Mouse (Mus musculus) forebrain, embryonic 12.5 days (tissue): ENCODE results near the gene Ear6. TPM values are rescaled to one million over a fixed set of nuclear protein-coding genes. Genes with fewer than 3 reads are reported as not detected.

Experiments
- ATAC-seq: fragments of 200-750 bp; cut with Nextera tagmentation; 2 replicates; pipeline ENCODE4 v1.8.0; 2017; ENCODE audit warnings: moderate TSS enrichment; ENCODE audit not compliant: low FRiP score
- H3K27ac ChIP-seq: fragments of 300-500 bp; sonication (generic); 2 replicates; pipeline ENCODE4 v1.5.1; 2016; ENCODE audit warnings: mild to moderate bottlenecking
- H3K27me3 ChIP-seq: fragments of 300-500 bp; sonication (generic); 2 replicates; pipeline ENCODE4 v1.6.1; 2016; ENCODE audit warnings: mild to moderate bottlenecking
- H3K36me3 ChIP-seq: fragments of 300-500 bp; sonication (generic); replicated peaks from 2 replicates; pipeline ENCODE4 v1.6.1; 2016; ENCODE audit warnings: mild to moderate bottlenecking
- H3K4me1 ChIP-seq: fragments of 300-500 bp; sonication (generic); 2 replicates; pipeline ENCODE4 v1.6.1; 2016
- H3K4me2 ChIP-seq: fragments of 300-500 bp; sonication (generic); 2 replicates; pipeline ENCODE4 v1.6.1; 2016; ENCODE audit warnings: mild to moderate bottlenecking, moderate library complexity
- H3K4me3 ChIP-seq: fragments of 300-500 bp; sonication (generic); replicated peaks from 2 replicates; pipeline ENCODE4 v1.5.1; 2016; ENCODE audit warnings: mild to moderate bottlenecking
- H3K9ac ChIP-seq: fragments of 300-500 bp; sonication (generic); 2 replicates; pipeline ENCODE4 v1.6.1; 2016; ENCODE audit warnings: mild to moderate bottlenecking
- H3K9me3 ChIP-seq: fragments of 300-500 bp; sonication (generic); 2 replicates; pipeline ENCODE4 v1.6.1; 2016
- WGBS: fragments of 180-500 bp; shearing (Covaris S2); methylation state at CpG from one replicate; pipeline ENCODE4 v1.1.7; 2016; 5-methylcytosine and 5-hydroxymethylcytosine counted together
- microRNA-seq: library from miRNA; unstranded; fragments of <30 nt; microRNA quantifications from one replicate; pipeline ENCODE4, GENCODE M21; 2017
- polyA plus RNA-seq: library from polyadenylated mRNA; unstranded; fragments of >200 nt; fragmentation: Nextera tagmentation; extraction: Ambion mirVana; gene quantifications from 2 replicates; pipeline ENCODE4 v1.2.1, GENCODE M21; 2016

Ear6 gene
- polyA plus RNA-seq, 1 experiment from 2014 or later, result not detected

GRCm38 (mm10) chr14:51896539-51897170 lies 43.2 kb downstream of the Ear6 start:
- H3K4me1 ChIP-seq, result no peaks in the 10 kb centered on the region
- peaks cover 23% of the 10 kb centered on the region for H3K36me3 ChIP-seq
- H3K9me3 ChIP-seq, result no peaks in the 10 kb centered on the region
- 79% methylated on average over 8 of the region's 8 CpGs for WGBS
- no peak overlapping the region for H3K4me2 ChIP-seq
- H3K27me3 ChIP-seq, result no peaks in the 10 kb centered on the region
- H3K4me3 ChIP-seq, result no peak overlapping the region
- no peak overlapping the region for H3K9ac ChIP-seq
- H3K27ac ChIP-seq, result no peak overlapping the region
- ATAC-seq, result no peak

DNA sequence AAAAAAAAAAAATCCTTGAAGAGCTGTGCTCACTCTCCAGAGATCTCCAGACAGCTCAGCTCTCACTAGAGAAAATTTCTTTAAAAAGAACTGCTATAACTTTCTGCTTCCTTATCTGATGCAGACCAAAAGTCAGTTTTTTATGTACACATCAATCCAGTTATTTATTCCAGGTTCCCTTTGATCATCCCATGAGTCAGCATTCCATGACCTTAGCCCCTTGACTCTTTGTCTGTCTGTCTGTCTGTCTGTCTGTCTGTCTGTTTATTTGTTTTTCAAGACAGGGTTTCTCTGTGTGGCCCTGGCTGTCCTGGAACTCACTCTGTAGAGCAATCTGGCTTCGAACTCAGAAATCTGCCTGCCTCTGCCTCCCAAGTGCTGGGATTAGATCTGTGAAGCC lies 45.9 kb downstream of the Ear6 start:
- ATAC-seq, result no peak
- Histone ChIP-seq H3K9ac (no peak overlapping the region), H3K36me3 (peaks cover 11% of the 10 kb centered on the region), H3K4me2 (no peak overlapping the region), H3K27me3 (no peaks in the 10 kb centered on the region), H3K4me1 (no peaks in the 10 kb centered on the region), H3K9me3 (no peaks in the 10 kb centered on the region), H3K27ac (no peak overlapping the region), H3K4me3 (no peak overlapping the region)
- WGBS, result 97% methylated on average over 1 of the region's 1 CpGs

DNA sequence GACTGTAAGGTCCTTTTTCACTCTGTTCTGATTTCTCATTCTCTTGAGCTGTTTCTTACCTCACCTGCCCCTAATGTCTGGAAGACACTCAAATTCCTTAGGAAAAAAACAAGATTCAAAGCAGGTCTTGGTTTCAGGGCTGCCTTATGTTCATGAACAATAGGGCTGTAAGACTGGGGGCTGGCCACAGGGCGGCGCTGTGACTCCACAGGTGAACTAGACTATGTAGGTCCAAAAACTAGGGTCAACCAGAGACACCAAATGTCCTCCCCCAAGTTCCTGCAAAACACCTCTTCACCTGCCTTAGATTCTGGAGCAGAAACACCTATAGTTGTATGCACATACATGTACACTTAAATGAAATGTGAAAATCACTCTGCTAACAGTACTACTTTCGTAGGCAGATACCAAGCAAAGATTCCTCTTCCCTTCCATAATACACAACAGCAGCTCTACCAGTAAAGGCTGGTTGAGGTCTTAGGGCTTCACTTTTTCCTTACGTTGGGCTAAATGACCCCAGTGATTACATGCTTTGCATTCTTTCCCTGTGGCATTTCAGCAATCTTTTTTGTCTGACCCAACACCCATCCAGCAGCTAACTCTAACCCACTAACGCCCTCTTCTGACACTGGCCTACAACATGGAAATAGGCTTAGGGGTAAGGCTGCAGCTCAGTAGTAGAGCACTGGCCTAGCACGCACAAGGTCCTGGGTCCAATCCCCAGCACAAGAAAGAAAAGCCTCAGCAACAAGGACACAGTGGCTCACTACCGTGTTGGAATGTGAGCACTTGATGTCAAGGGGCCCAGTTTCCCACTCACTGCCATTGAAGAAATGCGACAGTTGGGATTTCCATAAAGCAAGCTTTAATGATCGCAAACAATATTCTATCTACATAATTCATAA lies 49.6 kb downstream of the Ear6 start:
- no peaks in the 10 kb centered on the region for H3K4me1 ChIP-seq
- H3K27me3 ChIP-seq, result no peaks in the 10 kb centered on the region
- no peak overlapping the region for H3K9ac ChIP-seq
- H3K4me2 ChIP-seq, result no peak overlapping the region
- 63% methylated on average over 9 of the region's 9 CpGs for WGBS
- peak; percentile 66; the same call in 1 of the 2 replicates for ATAC-seq
- no peak overlapping the region for H3K27ac ChIP-seq
- no peak overlapping the region for H3K4me3 ChIP-seq
- H3K36me3 ChIP-seq, result no peaks in the 10 kb centered on the region
- H3K9me3 ChIP-seq, result no peaks in the 10 kb centered on the region

- ATAC-seq, result no peak
- WGBS, result 89% methylated on average over 9 of the region's 9 CpGs
- Histone ChIP-seq H3K4me1 (no peaks in the 10 kb centered on the region), H3K9ac (no peak overlapping the region), H3K36me3 (no peaks in the 10 kb centered on the region), H3K27ac (no peak overlapping the region), H3K4me3 (no peak overlapping the region), H3K27me3 (no peaks in the 10 kb centered on the region), H3K4me2 (no peak overlapping the region), H3K9me3 (no peaks in the 10 kb centered on the region)
Measured at GRCm38 (mm10) chr14:51903782-51904181, 50.3 kb downstream of the Ear6 start.

Small RNA genes lying within 50 kb of the gene (microRNA-seq; reads per million reads assigned to microRNA genes)
- not detected for gene Gm27375

Other genes with a start within 250 kb of the Ear6 start
- gene Gm17078, start 242.4 kb upstream of the Ear6 start, polyA plus RNA-seq, result not detected in 2 replicates
- gene Gm4181, start 218.0 kb upstream of the Ear6 start, polyA plus RNA-seq, result not detected in 2 replicates
- gene Gm17079, start 158.2 kb upstream of the Ear6 start, polyA plus RNA-seq, result not detected in 2 replicates
- not detected in 2 replicates for gene Gm5800, start 136.5 kb upstream of the Ear6 start, polyA plus RNA-seq
- gene Ang4, start 80.1 kb upstream of the Ear6 start, polyA plus RNA-seq, result not detected in 2 replicates
- gene AY358078, start 53.7 kb upstream of the Ear6 start, polyA plus RNA-seq, result not detected in 2 replicates
- gene Mettl17, start 31.1 kb downstream of the Ear6 start, polyA plus RNA-seq, result 58.2 and 66.0 TPM in 2 replicates
- 1.3 and 1.7 TPM in 2 replicates for gene Slc39a2, start 39.2 kb downstream of the Ear6 start, polyA plus RNA-seq
- 34.2 and 41.1 TPM in 2 replicates for gene Ndrg2, start 60.5 kb downstream of the Ear6 start, polyA plus RNA-seq
- not detected in 2 replicates for gene Tppp2, start 64.7 kb downstream of the Ear6 start, polyA plus RNA-seq
- not detected in 2 replicates for gene Rnase13, start 69.1 kb downstream of the Ear6 start, polyA plus RNA-seq
- 116 and 117 TPM in 2 replicates for gene Arhgef40, start 131.0 kb downstream of the Ear6 start, polyA plus RNA-seq
- 1.1 TPM in 2 replicates for gene Tmem253, start 162.0 kb downstream of the Ear6 start, polyA plus RNA-seq
- 97.1 and 101 TPM in 2 replicates for gene Zfp219, start 167.0 kb downstream of the Ear6 start, polyA plus RNA-seq
- not detected in 2 replicates for gene Olfr221, start 188.8 kb downstream of the Ear6 start, polyA plus RNA-seq